Mouse (Mus musculus) liver, embryonic 14 days (tissue): Measurements from ENCODE around the gene Olfr701. TPM values are rescaled to one million over a fixed set of nuclear protein-coding genes. Genes with fewer than 3 reads are reported as not detected.

Experiments used
- polyA plus RNA-seq: library from polyadenylated mRNA; depleted of rRNA; stranded (reverse); fragments of >200 nt; gene quantifications from 2 replicates; pipeline ENCODE4 v1.2.3, GENCODE M21; 2012; rRNA removed

Gene Olfr701
- not detected in 2 replicates for polyA plus RNA-seq

DNA sequence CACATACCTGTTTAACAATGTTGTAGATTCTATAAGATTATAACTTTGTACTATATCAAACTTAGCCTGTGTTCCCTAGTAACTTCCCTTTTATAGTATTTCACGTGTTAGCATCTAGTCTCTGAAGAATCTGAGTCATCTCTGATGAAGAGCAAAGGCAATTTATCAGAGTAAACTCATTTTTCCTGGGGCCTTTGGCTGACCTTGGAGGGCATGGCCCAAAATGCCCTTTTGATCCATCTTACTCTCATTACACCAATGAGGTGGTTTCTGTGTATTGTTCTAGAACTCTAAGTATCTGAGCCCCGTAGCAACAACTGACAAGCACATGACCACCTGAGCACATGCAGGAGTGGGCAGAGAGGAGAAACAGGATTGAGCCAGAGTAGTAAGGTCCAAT, at the start of gene Olfr701:
Gene Olfr701 (plus strand): TSS at position 301 of the 400 bp plus-strand sequence.

DNA sequence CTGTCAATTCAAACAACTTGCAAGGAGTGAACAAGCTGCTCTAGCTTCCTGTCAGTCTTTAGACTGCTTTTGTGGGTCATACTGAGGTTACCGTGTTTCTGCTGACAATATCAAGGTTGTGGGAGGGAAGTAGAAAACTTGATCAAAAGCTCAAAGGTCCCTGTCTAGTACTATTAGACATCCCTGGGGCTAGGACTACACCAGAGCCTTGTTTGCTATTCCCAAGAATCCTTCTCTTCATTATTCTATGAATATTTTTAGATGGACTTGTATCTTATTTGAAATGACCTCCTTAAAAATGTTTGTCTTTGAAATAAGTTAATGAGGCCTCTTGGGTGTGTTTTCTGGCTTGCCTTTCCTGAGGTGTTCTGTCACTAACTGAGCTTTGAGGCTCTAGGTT, 20.8 kb upstream of the Olfr701 start, which contains the start of gene Olfr699:
Gene Olfr699 (minus strand): TSS at position 101 of the 400 bp plus-strand sequence.

DNA sequence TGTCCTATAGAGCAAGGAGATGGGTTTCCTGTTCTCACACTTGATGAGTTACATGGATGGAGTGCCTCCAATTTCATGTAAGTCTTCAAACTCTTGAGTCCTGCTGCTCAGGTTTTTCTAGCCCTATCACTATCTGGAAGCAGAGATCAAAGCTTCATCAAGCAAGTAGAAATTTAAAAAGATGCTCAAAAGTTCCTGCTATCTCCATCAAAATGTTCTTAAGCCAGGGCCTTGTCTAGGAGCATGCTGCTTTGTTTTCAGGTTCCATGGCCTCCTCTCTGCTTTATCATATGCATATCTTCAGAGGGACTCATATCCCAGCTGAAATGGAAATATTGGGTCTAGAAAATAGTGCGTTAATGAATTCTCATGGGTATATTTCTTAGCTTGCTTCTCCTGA, 5.2 kb upstream of the Olfr701 start, which contains the start of gene Olfr700:
Gene Olfr700 (minus strand): TSS at position 101 of the 400 bp plus-strand sequence.

DNA sequence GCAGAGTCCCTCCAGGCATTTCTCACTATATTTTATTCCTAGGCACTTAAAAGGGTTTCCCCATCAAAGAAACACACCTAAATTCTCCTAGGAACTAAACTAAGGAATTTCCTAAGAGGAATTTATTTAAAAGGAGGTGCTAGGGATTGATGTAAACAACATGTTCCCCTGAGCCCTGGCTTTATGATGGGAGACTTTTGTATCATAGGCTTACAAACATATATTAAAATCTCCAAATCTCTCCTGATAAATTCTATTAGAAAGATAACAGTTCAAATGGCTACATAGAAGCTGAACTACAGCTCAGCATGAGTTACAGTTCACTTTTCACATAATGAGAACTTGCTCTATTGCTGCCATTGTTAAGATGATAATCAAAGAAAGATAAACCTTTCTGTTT, 19.9 kb downstream of the Olfr701 start, which contains the start of gene Olfr702:
Gene Olfr702 (minus strand): TSS at position 101 of the 400 bp plus-strand sequence.

DNA sequence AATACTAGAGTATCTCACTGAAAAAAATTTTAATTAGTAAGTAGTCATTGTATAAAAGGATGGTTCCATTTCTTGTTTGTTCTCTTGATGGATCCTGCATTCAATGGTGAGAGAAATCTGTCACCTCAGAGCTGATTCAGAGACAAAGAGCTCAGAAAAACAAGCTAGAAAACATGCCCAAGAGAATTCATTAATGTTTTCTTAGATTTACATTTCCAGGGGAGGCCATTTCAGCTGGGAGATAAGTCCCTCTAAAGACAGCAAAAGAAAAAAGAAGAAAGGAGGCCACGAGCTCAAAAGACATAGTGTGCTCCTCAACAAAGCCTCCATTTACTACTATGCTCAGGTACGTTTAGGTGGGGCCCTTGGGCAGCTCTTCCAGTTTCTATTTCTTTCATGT, 29.1 kb downstream of the Olfr701 start, which contains the start of gene Olfr703:
Gene Olfr703 (plus strand): TSS at position 301 of the 400 bp plus-strand sequence.

DNA sequence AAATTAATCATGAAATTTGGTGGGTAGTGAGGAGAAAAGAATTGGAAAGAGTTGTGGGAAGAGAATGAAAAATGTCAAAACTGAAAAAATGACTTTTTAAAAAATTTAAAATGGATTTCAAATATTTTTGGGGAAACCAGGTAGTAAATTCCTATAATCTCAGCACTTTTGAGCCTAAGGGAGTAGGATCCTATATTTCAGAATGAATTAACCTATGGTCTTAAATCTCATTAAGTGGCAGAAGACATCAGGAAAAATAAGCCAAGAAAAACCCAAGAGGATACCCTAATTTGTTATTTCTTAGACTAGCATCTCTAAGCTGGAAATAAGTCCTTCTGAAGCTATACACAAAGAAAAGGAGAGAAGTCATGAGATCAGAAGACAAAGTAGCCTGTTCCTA, 49.0 kb downstream of the Olfr701 start, which contains the start of gene Olfr704:
Gene Olfr704 (plus strand): TSS at position 301 of the 400 bp plus-strand sequence.

Other genes with a start within 250 kb of the Olfr701 start
- not detected in 2 replicates for gene Olfr693, start 133.5 kb upstream of the Olfr701 start, polyA plus RNA-seq
- gene Olfr694, start 122.3 kb upstream of the Olfr701 start, polyA plus RNA-seq = not detected in 2 replicates
- not detected in 2 replicates for gene Olfr695, start 97.7 kb upstream of the Olfr701 start, polyA plus RNA-seq
- not detected in 2 replicates for gene Olfr697, start 71.7 kb upstream of the Olfr701 start, polyA plus RNA-seq
- not detected in 2 replicates for gene Olfr698, start 58.7 kb upstream of the Olfr701 start, polyA plus RNA-seq
- gene Olfr699, start 20.9 kb upstream of the Olfr701 start, polyA plus RNA-seq = not detected in 2 replicates
- not detected in 2 replicates for gene Olfr700, start 5.3 kb upstream of the Olfr701 start, polyA plus RNA-seq
- not detected in 2 replicates for gene Olfr702, start 19.8 kb downstream of the Olfr701 start, polyA plus RNA-seq
- gene Olfr703, start 29.2 kb downstream of the Olfr701 start, polyA plus RNA-seq = not detected in 2 replicates
- not detected in 2 replicates for gene Olfr704, start 49.1 kb downstream of the Olfr701 start, polyA plus RNA-seq
- not detected in 2 replicates for gene Olfr705, start 62.8 kb downstream of the Olfr701 start, polyA plus RNA-seq
- not detected in 2 replicates for gene Olfr706, start 74.0 kb downstream of the Olfr701 start, polyA plus RNA-seq
- not detected in 2 replicates for gene Olfr707, start 87.1 kb downstream of the Olfr701 start, polyA plus RNA-seq
- gene Olfr1532-ps1, start 93.9 kb downstream of the Olfr701 start, polyA plus RNA-seq = not detected in 2 replicates
- gene Olfr709-ps1, start 118.1 kb downstream of the Olfr701 start, polyA plus RNA-seq = not detected in 2 replicates
- gene Olfr710, start 134.2 kb downstream of the Olfr701 start, polyA plus RNA-seq = not detected in 2 replicates
- gene Olfr6, start 149.8 kb downstream of the Olfr701 start, polyA plus RNA-seq = not detected in 2 replicates
- not detected in 2 replicates for gene Olfr711, start 161.3 kb downstream of the Olfr701 start, polyA plus RNA-seq
- gene Olfr2, start 191.9 kb downstream of the Olfr701 start, polyA plus RNA-seq = not detected in 2 replicates
- not detected in 2 replicates for gene Olfr713, start 217.0 kb downstream of the Olfr701 start, polyA plus RNA-seq